Mouse (Mus musculus): Measurements from ENCODE around the gene Cpsf2. TPM values are rescaled to one million over a fixed set of nuclear protein-coding genes. Genes with fewer than 3 reads are reported as not detected.

The Cpsf2 gene
- polyA plus RNA-seq, 1 experiment from 2014 or later: 13.9 TPM

GRCm38 (mm10) chr12:101972230-101972629 is 3.6 kb upstream of the Cpsf2 start:
- H3K4me3 ChIP-seq (ENCODE audit: low read depth, low read length): no peak overlapping the region
- H3K4me1 ChIP-seq (replicated peaks; ENCODE audit: control insufficient read depth, insufficient read depth): peaks cover 3% of the 10 kb centered on the region; the same call in 1 of the 2 replicates
- TF ChIP-seq CTCF (IDR thresholded peaks at IDR 0.05; ENCODE audit: low read depth) (no peak), EP300 (optimal IDR thresholded peaks at IDR 0.05) (no peak)
- peaks cover 4% of the 10 kb centered on the region; the same call in 1 of the 2 replicates for H3K36me3 ChIP-seq (ENCODE audit: control insufficient read depth, insufficient read depth, low read length)
- no peaks in the 10 kb centered on the region for H3K9me3 ChIP-seq (ENCODE audit: control insufficient read depth, low read length)
- H3K27ac ChIP-seq (replicated peaks): no peak overlapping the region
- WGBS: 91% methylated on average over 3 of the region's 3 CpGs
- no peak for DNase-seq (ENCODE audit: low spot score)
- no peak overlapping the region for H3K9ac ChIP-seq (ENCODE audit: low read length)
- no peak overlapping the region for H3K4me2 ChIP-seq (replicated peaks; ENCODE audit: low read depth)
- no peak for ATAC-seq (ENCODE audit: low FRiP score, low TSS enrichment)
- no peaks in the 10 kb centered on the region for H3K27me3 ChIP-seq (ENCODE audit: control insufficient read depth, insufficient read depth, low read length)

- Histone ChIP-seq H3K36me3 (ENCODE audit: control insufficient read depth, insufficient read depth, low read length) (no peaks in the 10 kb centered on the region), H3K4me1 (replicated peaks; ENCODE audit: control insufficient read depth, insufficient read depth) (peaks cover 3% of the 10 kb centered on the region; the same call in 1 of the 2 replicates), H3K9me3 (ENCODE audit: control insufficient read depth, low read length) (no peaks in the 10 kb centered on the region), H3K27ac (replicated peaks) (no peak overlapping the region; the same call in 1 of the 2 replicates), H3K4me2 (replicated peaks; ENCODE audit: low read depth) (peak overlapping the region; percentile 74), H3K9ac (ENCODE audit: low read length) (peak overlapping the region; percentile 94; the same call in 1 of the 2 replicates), H3K27me3 (ENCODE audit: control insufficient read depth, insufficient read depth, low read length) (no peaks in the 10 kb centered on the region), H3K4me3 (ENCODE audit: low read depth, low read length) (peak overlapping the region; percentile 91)
- no peak for ATAC-seq (ENCODE audit: low FRiP score, low TSS enrichment)
- 9% methylated on average over 1 of the region's 1 CpGs for WGBS
- no peak for TF ChIP-seq EP300 (optimal IDR thresholded peaks at IDR 0.05)
- no peak for TF ChIP-seq CTCF (IDR thresholded peaks at IDR 0.05; ENCODE audit: low read depth)
- DNase-seq (ENCODE audit: low spot score): no peak
These were observed 1.2 kb upstream of the Cpsf2 start for GRCm38 (mm10) chr12:101974571-101974970.

GRCm38 (mm10) chr12:101975167-101975600 is 604 bp upstream of the Cpsf2 start:
- Histone ChIP-seq H3K27me3 (ENCODE audit: control insufficient read depth, insufficient read depth, low read length) (no peaks in the 10 kb centered on the region), H3K36me3 (ENCODE audit: control insufficient read depth, insufficient read depth, low read length) (no peaks in the 10 kb centered on the region), H3K4me3 (ENCODE audit: low read depth, low read length) (peak overlapping the region; percentile 91), H3K9ac (ENCODE audit: low read length) (peak overlapping the region; percentile 94), H3K9me3 (ENCODE audit: control insufficient read depth, low read length) (no peaks in the 10 kb centered on the region), H3K27ac (replicated peaks) (peak overlapping the region; percentile 96), H3K4me1 (replicated peaks; ENCODE audit: control insufficient read depth, insufficient read depth) (peaks cover 3% of the 10 kb centered on the region; the same call in 1 of the 2 replicates), H3K4me2 (replicated peaks; ENCODE audit: low read depth) (peak overlapping the region; percentile 74)
- no peak for DNase-seq (ENCODE audit: low spot score)
- 0% methylated on average over 23 of the region's 23 CpGs for WGBS
- ATAC-seq (ENCODE audit: low FRiP score, low TSS enrichment): no peak
- TF ChIP-seq EP300 (optimal IDR thresholded peaks at IDR 0.05): no peak
- no peak for TF ChIP-seq CTCF (IDR thresholded peaks at IDR 0.05; ENCODE audit: low read depth)

- peak overlapping the region; percentile 91 for H3K4me3 ChIP-seq (ENCODE audit: low read depth, low read length)
- 12% methylated on average over 13 of the region's 13 CpGs for WGBS
- H3K27me3 ChIP-seq (ENCODE audit: control insufficient read depth, insufficient read depth, low read length): no peaks in the 10 kb centered on the region
- peaks cover 3% of the 10 kb centered on the region; the same call in 1 of the 2 replicates for H3K4me1 ChIP-seq (replicated peaks; ENCODE audit: control insufficient read depth, insufficient read depth)
- TF ChIP-seq EP300 (optimal IDR thresholded peaks at IDR 0.05): no peak
- ATAC-seq (ENCODE audit: low FRiP score, low TSS enrichment) (no peak), DNase-seq (ENCODE audit: low spot score) (no peak)
- H3K4me2 ChIP-seq (replicated peaks; ENCODE audit: low read depth): peak overlapping the region; percentile 74
- H3K27ac ChIP-seq (replicated peaks): peak overlapping the region; percentile 96
- no peaks in the 10 kb centered on the region for H3K9me3 ChIP-seq (ENCODE audit: control insufficient read depth, low read length)
- H3K9ac ChIP-seq (ENCODE audit: low read length): peak overlapping the region; percentile 94
- no peaks in the 10 kb centered on the region for H3K36me3 ChIP-seq (ENCODE audit: control insufficient read depth, insufficient read depth, low read length)
These were observed 1.0 kb downstream of the Cpsf2 start for GRCm38 (mm10) chr12:101976651-101977403.

GRCm38 (mm10) chr12:101977404-101977915 is 1.7 kb downstream of the Cpsf2 start:
- Histone ChIP-seq H3K27ac (replicated peaks) (no peak overlapping the region), H3K36me3 (ENCODE audit: control insufficient read depth, insufficient read depth, low read length) (0 out of 2 replicates have a peak, but pooled peaks cover 1% of the 10 kb centered on the region), H3K9me3 (ENCODE audit: control insufficient read depth, low read length) (no peaks in the 10 kb centered on the region), H3K4me1 (replicated peaks; ENCODE audit: control insufficient read depth, insufficient read depth) (peaks cover 3% of the 10 kb centered on the region; the same call in 1 of the 2 replicates), H3K27me3 (ENCODE audit: control insufficient read depth, insufficient read depth, low read length) (no peaks in the 10 kb centered on the region), H3K9ac (ENCODE audit: low read length) (0 out of 2 replicates have a peak overlapping the region, but pooled peaks have one; percentile 94), H3K4me3 (ENCODE audit: low read depth, low read length) (no peak overlapping the region), H3K4me2 (replicated peaks; ENCODE audit: low read depth) (no peak overlapping the region; the same call in 1 of the 2 replicates)
- no peak for TF ChIP-seq CTCF (IDR thresholded peaks at IDR 0.05; ENCODE audit: low read depth)
- TF ChIP-seq EP300 (optimal IDR thresholded peaks at IDR 0.05): no peak
- DNase-seq (ENCODE audit: low spot score) (no peak), ATAC-seq (ENCODE audit: low FRiP score, low TSS enrichment) (no peak)
- 94% methylated on average over 10 of the region's 10 CpGs for WGBS

GRCm38 (mm10) chr12:101978162-101978561 is 2.4 kb downstream of the Cpsf2 start:
- no peak for ATAC-seq (ENCODE audit: low FRiP score, low TSS enrichment)
- TF ChIP-seq CTCF (IDR thresholded peaks at IDR 0.05; ENCODE audit: low read depth) (no peak), EP300 (optimal IDR thresholded peaks at IDR 0.05) (no peak)
- no peak for DNase-seq (ENCODE audit: low spot score)
- Histone ChIP-seq H3K27ac (replicated peaks) (no peak overlapping the region), H3K9ac (ENCODE audit: low read length) (no peak overlapping the region), H3K27me3 (ENCODE audit: control insufficient read depth, insufficient read depth, low read length) (no peaks in the 10 kb centered on the region), H3K4me2 (replicated peaks; ENCODE audit: low read depth) (no peak overlapping the region), H3K4me1 (replicated peaks; ENCODE audit: control insufficient read depth, insufficient read depth) (peaks cover 3% of the 10 kb centered on the region; the same call in 1 of the 2 replicates), H3K4me3 (ENCODE audit: low read depth, low read length) (no peak overlapping the region), H3K9me3 (ENCODE audit: control insufficient read depth, low read length) (no peaks in the 10 kb centered on the region), H3K36me3 (ENCODE audit: control insufficient read depth, insufficient read depth, low read length) (peaks cover 8% of the 10 kb centered on the region; the same call in 1 of the 2 replicates)
- 86% methylated on average over 5 of the region's 5 CpGs for WGBS
